Mouse (Mus musculus) mesoderm, embryonic 11.5 days (tissue): ENCODE data around the gene Mbnl1.
A peak's percentile ranks its signal among the peaks of the same experiment; 100 is the strongest.
"Not testable (repeated sequence)": the region's sequence is repeated elsewhere in the genome, so short reads cannot be mapped to it uniquely, and the experiment has no call there.

Experiments
- DNase-seq: peaks from one replicate; pipeline ENCODE4 v3.0.0-alpha.2; 2012; ENCODE audit warnings: low read depth, low spot score

Mbnl1 gene

GRCm38 (mm10) chr3:60489509-60489908, 16.9 kb downstream of the Mbnl1 start:
- no peak for DNase-seq

GRCm38 (mm10) chr3:60494774-60495535, 22.3 kb downstream of the Mbnl1 start:
- not testable (repeated sequence) for DNase-seq

GRCm38 (mm10) chr3:60496197-60496596, 23.6 kb downstream of the Mbnl1 start:
- no peak for DNase-seq

DNA sequence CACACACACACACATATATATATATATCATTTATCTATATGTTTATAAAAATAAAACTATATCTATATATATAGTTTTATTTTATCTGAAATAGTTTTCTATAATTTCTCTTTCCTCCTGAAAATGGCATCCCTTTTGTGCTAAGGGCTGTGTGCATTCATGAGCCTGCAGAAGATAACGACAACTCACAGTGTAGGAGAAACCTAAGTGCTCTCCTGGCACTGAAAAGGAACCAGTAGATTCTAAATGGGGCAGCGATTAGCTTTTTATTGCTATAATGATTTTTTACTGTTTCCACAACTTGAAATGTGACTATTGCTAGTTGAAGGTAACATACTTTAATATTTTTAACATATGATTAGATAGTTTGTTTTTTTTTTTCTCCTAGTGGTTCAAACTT, 25.5 kb downstream of the Mbnl1 start:
- no peak for DNase-seq

DNA sequence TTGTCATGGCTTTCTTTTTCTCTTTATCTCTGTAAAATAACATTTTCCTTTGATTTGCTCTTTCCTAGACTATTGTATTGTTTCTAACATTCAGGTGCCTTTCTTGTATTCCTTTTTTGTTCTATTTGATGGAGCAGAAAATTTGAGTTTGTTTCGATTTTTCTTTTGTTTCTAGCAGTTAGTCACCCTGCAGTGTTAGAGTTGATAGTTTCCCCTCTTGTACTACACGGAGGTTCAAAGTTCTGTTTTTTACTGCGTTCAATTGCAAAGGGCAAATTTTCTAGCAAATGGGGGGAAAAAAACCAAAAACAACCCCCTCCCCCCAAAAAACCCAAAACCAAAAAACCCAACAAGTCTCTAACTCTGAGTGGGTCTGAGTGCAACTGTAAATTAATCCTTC, 26.0 kb downstream of the Mbnl1 start:
- no peak for DNase-seq

DNA sequence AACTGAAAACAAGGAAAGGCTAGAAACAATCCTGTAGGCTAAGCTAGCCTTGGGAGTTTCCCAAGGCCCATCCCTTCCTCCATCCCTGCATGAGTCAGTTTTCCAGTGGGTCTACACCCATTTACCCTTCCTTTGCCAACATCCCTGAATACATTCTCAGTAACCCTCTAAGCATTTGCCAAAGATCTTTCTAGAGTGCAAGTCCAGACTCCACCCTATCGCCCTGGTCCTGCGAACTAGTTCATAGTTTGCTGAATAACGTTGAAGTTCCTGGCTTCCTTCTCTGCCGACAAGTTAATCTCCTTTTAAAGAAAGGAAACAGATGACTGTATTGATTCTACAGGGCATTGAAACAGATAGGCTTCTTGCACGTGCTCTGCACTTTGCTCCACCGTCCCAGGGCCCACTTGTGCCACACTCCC, 26.5 kb downstream of the Mbnl1 start:
- no peak for DNase-seq

DNA sequence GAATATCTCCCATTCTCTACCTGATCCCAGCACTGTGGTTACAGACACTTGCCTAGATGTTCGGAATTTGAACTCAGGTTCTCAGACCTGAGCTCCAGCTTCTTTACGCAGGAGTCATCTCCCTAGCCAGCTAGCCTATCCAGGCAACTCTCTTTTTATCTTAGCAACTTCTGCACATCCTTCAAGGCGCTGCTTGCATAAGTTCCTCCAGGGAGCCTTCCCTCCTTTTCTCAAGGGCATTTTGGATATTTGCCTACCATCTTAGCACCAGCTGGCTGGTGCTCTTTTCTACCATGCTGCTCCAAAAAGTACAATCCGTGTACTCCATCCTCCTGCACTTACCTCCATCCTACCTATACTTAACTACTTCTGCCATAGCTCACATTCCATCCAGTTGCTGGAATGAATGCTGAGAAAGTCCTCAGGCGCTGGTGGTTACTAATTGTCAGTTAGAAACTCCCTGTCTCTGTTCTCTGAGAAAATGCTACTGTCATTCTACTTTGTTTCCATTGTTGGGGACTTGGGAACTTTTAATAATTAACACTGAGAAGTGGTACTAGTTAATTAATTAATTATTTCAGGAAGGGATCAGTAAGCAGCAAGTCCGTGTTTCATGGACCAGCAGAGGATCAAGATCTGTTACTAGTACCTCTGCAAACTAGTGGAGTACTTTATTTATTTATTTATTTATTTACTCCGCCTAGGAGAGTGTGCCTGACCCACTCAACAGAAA, 27.3 kb downstream of the Mbnl1 start:
- no peak for DNase-seq

GRCm38 (mm10) chr3:60500571-60501527, 28.2 kb downstream of the Mbnl1 start:
- DNase-seq, result peak; percentile 72

- peak; percentile 87 for DNase-seq
These were observed 29.0 kb downstream of the Mbnl1 start for GRCm38 (mm10) chr3:60501561-60502151.

DNA sequence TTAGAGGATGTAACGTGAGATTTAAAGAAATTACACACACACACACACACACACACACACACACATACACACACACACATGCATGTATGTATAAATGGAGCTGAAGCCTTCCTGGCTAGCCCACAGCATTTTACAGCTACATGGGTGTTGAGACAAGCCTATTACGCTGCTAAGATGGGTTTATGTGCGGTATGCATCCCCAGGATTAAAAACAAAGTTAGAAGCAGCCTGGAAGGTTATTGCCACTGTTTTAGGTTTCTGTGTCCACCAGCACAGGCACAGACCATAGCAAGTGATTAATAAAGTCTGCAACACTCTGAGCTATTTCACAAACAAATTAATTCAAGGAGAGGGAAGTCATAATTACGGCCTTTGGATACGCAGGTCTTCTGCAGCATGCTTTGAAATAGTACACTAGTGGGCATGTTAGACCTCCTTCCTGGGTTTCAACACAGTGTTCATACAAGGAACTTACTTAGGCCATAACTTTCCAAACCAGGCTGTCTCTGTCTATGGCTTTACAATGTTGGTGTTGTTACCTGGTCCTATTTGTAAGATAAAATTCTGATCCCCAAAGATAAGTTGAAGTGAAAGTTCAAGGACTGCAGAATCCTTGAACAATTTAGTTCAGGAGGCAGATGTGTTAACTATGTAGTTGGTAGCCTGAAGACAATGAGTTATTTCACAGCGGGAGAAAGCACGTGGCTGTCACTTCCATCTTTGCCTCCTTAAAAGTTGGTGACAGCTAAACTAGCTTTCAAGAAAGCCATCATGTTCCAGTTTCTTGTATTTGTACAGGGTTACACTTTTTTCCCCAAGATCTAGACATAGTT, 29.7 kb downstream of the Mbnl1 start:
- no peak for DNase-seq

- no peak for DNase-seq
These were observed 30.6 kb downstream of the Mbnl1 start for GRCm38 (mm10) chr3:60503196-60503595.

DNA sequence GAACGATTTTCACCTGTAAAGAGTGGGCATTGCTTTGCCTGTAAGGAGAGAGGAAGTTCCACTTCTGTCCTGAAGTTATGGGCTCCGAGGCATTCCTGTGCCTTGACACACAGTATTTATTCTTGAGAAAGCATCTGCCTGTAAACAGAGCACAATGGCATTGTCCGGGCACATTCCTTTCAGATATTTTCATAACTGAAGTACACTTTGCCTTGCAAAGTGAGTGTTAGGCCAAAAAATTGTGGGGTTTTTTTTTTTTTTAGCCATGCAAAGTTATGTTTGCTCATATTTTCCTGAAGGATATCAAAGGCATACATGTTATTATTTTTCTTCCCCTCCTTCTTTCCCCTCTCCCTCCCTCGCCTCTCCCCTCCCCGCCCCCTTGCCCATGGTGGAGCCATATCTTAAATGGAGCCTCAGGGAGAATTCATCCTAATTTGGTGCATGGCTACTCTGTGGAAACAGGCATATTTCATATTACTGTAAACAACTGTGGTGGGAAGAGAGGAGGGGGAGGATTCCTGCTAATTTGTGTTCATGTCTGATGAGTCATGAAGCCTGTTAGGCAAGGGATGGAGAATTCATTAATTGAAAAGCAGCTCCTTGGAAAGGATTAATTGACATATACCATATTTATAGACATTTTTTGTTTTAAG, 32.3 kb downstream of the Mbnl1 start:
- no peak for DNase-seq

GRCm38 (mm10) chr3:60506821-60507220, 34.2 kb downstream of the Mbnl1 start:
- no peak for DNase-seq

DNA sequence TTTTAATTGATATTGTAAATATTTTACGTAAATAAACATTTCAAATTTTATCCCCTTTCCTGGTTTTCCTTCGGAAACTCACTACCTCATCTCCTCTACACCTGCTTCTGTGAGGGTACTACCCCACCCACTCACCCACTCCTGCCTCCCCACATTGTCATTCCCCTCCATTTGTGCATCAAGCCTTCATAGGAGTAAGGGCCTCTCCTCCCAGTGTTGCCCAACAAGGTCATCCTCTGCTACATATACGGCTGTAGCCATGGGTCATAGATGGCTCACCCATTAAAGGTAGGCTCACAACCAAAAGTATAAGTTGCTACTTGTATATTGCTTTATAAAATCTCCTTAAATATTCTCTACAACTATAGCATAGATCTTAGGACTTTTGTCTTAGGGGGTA, 34.9 kb downstream of the Mbnl1 start:
- no peak for DNase-seq

GRCm38 (mm10) chr3:60507979-60508378, 35.3 kb downstream of the Mbnl1 start:
- no peak for DNase-seq

GRCm38 (mm10) chr3:60511197-60511596, 38.6 kb downstream of the Mbnl1 start:
- no peak for DNase-seq

DNA sequence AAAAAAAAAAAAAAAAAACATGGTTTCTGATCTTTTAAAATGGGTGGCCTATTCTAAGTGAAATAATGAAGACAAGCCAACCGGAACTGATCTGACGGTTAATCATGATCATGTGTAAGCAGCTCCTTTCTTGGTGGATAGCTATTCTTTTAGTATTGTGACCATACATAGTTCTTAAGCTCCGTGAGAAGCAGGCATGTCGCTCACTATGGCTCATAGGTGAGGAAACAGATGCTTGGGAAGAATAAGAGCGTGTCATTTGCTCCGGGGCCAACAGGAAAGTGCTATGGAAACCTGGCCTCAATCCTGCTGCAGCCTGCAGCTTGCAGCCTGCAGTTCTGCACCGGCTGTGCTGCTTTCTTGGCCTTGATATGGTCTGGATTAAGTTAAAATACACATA, 40.7 kb downstream of the Mbnl1 start:
- no peak for DNase-seq

GRCm38 (mm10) chr3:60513746-60514145, 41.1 kb downstream of the Mbnl1 start:
- no peak for DNase-seq

DNA sequence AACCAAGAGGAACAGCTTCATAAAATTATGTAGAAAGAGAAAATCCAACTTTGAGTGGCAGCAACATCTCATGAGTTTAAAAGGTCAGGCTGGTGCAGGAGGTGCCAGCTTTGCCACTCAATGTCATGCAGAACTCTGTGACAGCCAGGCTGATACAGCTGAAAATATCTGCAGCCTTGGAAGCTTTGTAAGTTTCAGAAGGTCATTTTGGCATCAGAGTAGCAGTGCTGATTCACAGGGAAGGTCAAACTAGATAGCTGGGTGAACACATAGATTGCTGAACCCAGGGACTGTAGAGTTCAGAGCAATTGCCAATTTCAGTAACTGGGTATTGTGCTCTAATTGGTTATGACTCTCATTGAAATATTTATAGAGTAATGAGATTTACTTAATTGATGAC, 42.8 kb downstream of the Mbnl1 start:
- DNase-seq, result no peak

- DNase-seq, result no peak
These were observed 43.5 kb downstream of the Mbnl1 start for GRCm38 (mm10) chr3:60516054-60516674.
